Mouse (Mus musculus): Measurements from ENCODE around the gene Lamc1.

The Lamc1 gene

GRCm38 (mm10) chr1:153259752-153260300 is 72.8 kb downstream of the Lamc1 start:
- no peak for DNase-seq (ENCODE audit: low read depth)

- DNase-seq (ENCODE audit: low read depth): peak; percentile 7
These were observed 79.9 kb downstream of the Lamc1 start for GRCm38 (mm10) chr1:153252540-153253210.

GRCm38 (mm10) chr1:153251590-153252206 is 80.9 kb downstream of the Lamc1 start:
- DNase-seq (ENCODE audit: low read depth): no peak

GRCm38 (mm10) chr1:153241346-153241745 is 91.2 kb downstream of the Lamc1 start:
- DNase-seq (ENCODE audit: low read depth): no peak

- DNase-seq (ENCODE audit: low read depth): no peak
These were observed 97.0 kb downstream of the Lamc1 start for GRCm38 (mm10) chr1:153235576-153235975.

GRCm38 (mm10) chr1:153231681-153232080 is 100.9 kb downstream of the Lamc1 start:
- DNase-seq (ENCODE audit: low read depth): no peak

GRCm38 (mm10) chr1:153227916-153228315 is 104.7 kb downstream of the Lamc1 start:
- DNase-seq (ENCODE audit: low read depth): no peak

- no peak for DNase-seq (ENCODE audit: low read depth)
These were observed 105.5 kb downstream of the Lamc1 start for GRCm38 (mm10) chr1:153227096-153227495.

- no peak for DNase-seq (ENCODE audit: low read depth)
These were observed 106.5 kb downstream of the Lamc1 start for GRCm38 (mm10) chr1:153225786-153226725.

GRCm38 (mm10) chr1:153224331-153224730 is 108.3 kb downstream of the Lamc1 start:
- no peak for DNase-seq (ENCODE audit: low read depth)

GRCm38 (mm10) chr1:153219376-153219775 is 113.2 kb downstream of the Lamc1 start:
- DNase-seq (ENCODE audit: low read depth): no peak

GRCm38 (mm10) chr1:153216516-153216915 is 116.1 kb downstream of the Lamc1 start:
- DNase-seq (ENCODE audit: low read depth): no peak

GRCm38 (mm10) chr1:153215676-153216075 is 116.9 kb downstream of the Lamc1 start:
- no peak for DNase-seq (ENCODE audit: low read depth)

GRCm38 (mm10) chr1:153210992-153211391 is 121.6 kb downstream of the Lamc1 start:
- DNase-seq (ENCODE audit: low read depth): no peak

GRCm38 (mm10) chr1:153210198-153210597 is 122.4 kb downstream of the Lamc1 start:
- no peak for DNase-seq (ENCODE audit: low read depth)

- no peak for DNase-seq (ENCODE audit: low read depth)
These were observed 130.4 kb downstream of the Lamc1 start for GRCm38 (mm10) chr1:153202195-153202594.

- no peak for DNase-seq (ENCODE audit: low read depth)
These were observed 131.1 kb downstream of the Lamc1 start for GRCm38 (mm10) chr1:153201448-153201847.

GRCm38 (mm10) chr1:153197316-153197850 is 135.2 kb downstream of the Lamc1 start:
- DNase-seq (ENCODE audit: low read depth): peak; percentile 10

- DNase-seq (ENCODE audit: low read depth): no peak
These were observed 139.6 kb downstream of the Lamc1 start for GRCm38 (mm10) chr1:153192945-153193344.

GRCm38 (mm10) chr1:153192379-153192778 is 140.2 kb downstream of the Lamc1 start:
- no peak for DNase-seq (ENCODE audit: low read depth)

- DNase-seq (ENCODE audit: low read depth): no peak
These were observed 140.7 kb downstream of the Lamc1 start for GRCm38 (mm10) chr1:153191943-153192329.
